Mouse (Mus musculus) forebrain, embryonic 12.5 days (tissue): ENCODE measurements around the gene Zmiz1. TPM values are rescaled to one million over a fixed set of nuclear protein-coding genes. Genes with fewer than 3 reads are reported as not detected.
A peak's percentile ranks its signal among the peaks of the same experiment; 100 is the strongest.

ENCODE experiments used
- ATAC-seq: fragments of 200-750 bp; cut with Nextera tagmentation; 2 replicates; pipeline ENCODE4 v1.8.0; 2017; ENCODE audit warnings: moderate TSS enrichment; ENCODE audit not compliant: low FRiP score
- H3K27ac ChIP-seq: fragments of 300-500 bp; sonication (generic); 2 replicates; pipeline ENCODE4 v1.5.1; 2016; ENCODE audit warnings: mild to moderate bottlenecking
- H3K27me3 ChIP-seq: fragments of 300-500 bp; sonication (generic); 2 replicates; pipeline ENCODE4 v1.6.1; 2016; ENCODE audit warnings: mild to moderate bottlenecking
- H3K36me3 ChIP-seq: fragments of 300-500 bp; sonication (generic); replicated peaks from 2 replicates; pipeline ENCODE4 v1.6.1; 2016; ENCODE audit warnings: mild to moderate bottlenecking
- H3K4me1 ChIP-seq: fragments of 300-500 bp; sonication (generic); 2 replicates; pipeline ENCODE4 v1.6.1; 2016
- H3K4me2 ChIP-seq: fragments of 300-500 bp; sonication (generic); 2 replicates; pipeline ENCODE4 v1.6.1; 2016; ENCODE audit warnings: mild to moderate bottlenecking, moderate library complexity
- H3K4me3 ChIP-seq: fragments of 300-500 bp; sonication (generic); replicated peaks from 2 replicates; pipeline ENCODE4 v1.5.1; 2016; ENCODE audit warnings: mild to moderate bottlenecking
- H3K9ac ChIP-seq: fragments of 300-500 bp; sonication (generic); 2 replicates; pipeline ENCODE4 v1.6.1; 2016; ENCODE audit warnings: mild to moderate bottlenecking
- H3K9me3 ChIP-seq: fragments of 300-500 bp; sonication (generic); 2 replicates; pipeline ENCODE4 v1.6.1; 2016
- WGBS: fragments of 180-500 bp; shearing (Covaris S2); methylation state at CpG from one replicate; pipeline ENCODE4 v1.1.7; 2016; 5-methylcytosine and 5-hydroxymethylcytosine counted together
- microRNA-seq: library from miRNA; unstranded; fragments of <30 nt; microRNA quantifications from one replicate; pipeline ENCODE4, GENCODE M21; 2017
- polyA plus RNA-seq: library from polyadenylated mRNA; unstranded; fragments of >200 nt; fragmentation: Nextera tagmentation; extraction: Ambion mirVana; gene quantifications from 2 replicates; pipeline ENCODE4 v1.2.1, GENCODE M21; 2016

The Zmiz1 gene
- polyA plus RNA-seq, 1 experiment from 2014 or later, result 64.1 TPM

- Histone ChIP-seq H3K36me3 (peaks cover 52% of the 10 kb centered on the region), H3K4me2 (no peak overlapping the region), H3K9me3 (no peaks in the 10 kb centered on the region), H3K27me3 (0 out of 2 replicates have a peak, but pooled peaks cover 3% of the 10 kb centered on the region), H3K27ac (no peak overlapping the region), H3K4me1 (peaks cover 23% of the 10 kb centered on the region), H3K4me3 (no peak overlapping the region), H3K9ac (no peak overlapping the region)
- WGBS, result 70% methylated on average over 2 of the region's 2 CpGs
- no peak for ATAC-seq
Observed at GRCm38 (mm10) chr14:25696356-25696755, 237.4 kb downstream of the Zmiz1 start.

DNA sequence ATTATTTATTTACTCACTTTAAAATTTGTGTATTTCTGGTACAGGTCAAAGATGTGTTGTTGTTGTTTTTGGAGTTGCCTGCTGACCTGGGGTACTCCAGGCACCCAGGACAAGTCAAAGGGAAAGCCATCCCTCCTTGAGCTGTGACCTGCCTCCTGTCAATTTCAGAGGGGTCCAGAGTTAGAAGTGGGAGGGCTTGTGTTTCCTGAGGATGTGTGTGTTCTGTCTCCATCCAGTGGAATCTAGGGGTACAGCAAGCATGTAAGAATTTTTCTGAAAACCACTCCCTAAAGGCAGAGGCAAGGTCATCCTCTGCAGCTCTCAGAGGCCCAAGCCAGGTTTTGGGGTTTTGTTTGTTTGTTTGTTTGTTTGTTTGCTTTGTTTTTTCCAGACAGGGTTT lies 243.0 kb downstream of the Zmiz1 start:
- ATAC-seq, result 0 out of 2 replicates have a peak, but pooled peaks have one; percentile 11

DNA sequence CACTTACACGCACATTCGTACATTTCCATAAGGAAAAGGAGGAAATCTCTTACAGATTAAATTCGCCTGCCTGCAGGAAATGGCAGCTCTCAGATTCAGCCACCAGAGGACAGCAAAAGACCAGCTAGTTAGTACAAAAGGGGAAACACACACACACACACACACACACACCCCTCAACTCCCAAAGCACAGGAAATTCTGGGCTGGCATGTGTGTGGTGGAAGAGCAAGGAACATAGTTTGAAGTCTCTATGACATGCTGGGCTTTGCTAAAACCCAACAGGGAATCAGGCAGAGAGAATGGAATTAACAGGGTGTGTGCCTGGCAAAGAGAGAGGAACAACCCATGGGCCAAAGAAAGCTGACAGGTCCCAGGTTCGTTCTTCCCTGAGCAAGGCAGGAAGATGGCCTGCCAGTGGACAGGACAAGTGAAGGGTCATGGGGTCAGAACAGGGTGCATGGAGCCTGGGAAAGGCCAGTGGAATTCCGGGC lies 248.8 kb downstream of the Zmiz1 start:
- H3K4me2 ChIP-seq, result no peak overlapping the region
- H3K27ac ChIP-seq, result no peak overlapping the region
- H3K27me3 ChIP-seq, result no peaks in the 10 kb centered on the region
- no peak for ATAC-seq
- H3K9me3 ChIP-seq, result no peaks in the 10 kb centered on the region
- H3K9ac ChIP-seq, result no peak overlapping the region
- peaks cover 22% of the 10 kb centered on the region for H3K4me1 ChIP-seq
- H3K36me3 ChIP-seq, result no peaks in the 10 kb centered on the region
- no peak overlapping the region for H3K4me3 ChIP-seq
- WGBS, result 70% methylated on average over 5 of the region's 5 CpGs

More for the DNA sequence above, 243.0 kb downstream of the Zmiz1 start:
- no peak overlapping the region for H3K27ac ChIP-seq
- H3K9ac ChIP-seq, result no peak overlapping the region
- no peak overlapping the region for H3K4me2 ChIP-seq
- H3K27me3 ChIP-seq, result no peaks in the 10 kb centered on the region
- no peak overlapping the region for H3K4me3 ChIP-seq
- peaks cover 40% of the 10 kb centered on the region for H3K36me3 ChIP-seq
- H3K9me3 ChIP-seq, result no peaks in the 10 kb centered on the region
- H3K4me1 ChIP-seq, result no peaks in the 10 kb centered on the region

DNA sequence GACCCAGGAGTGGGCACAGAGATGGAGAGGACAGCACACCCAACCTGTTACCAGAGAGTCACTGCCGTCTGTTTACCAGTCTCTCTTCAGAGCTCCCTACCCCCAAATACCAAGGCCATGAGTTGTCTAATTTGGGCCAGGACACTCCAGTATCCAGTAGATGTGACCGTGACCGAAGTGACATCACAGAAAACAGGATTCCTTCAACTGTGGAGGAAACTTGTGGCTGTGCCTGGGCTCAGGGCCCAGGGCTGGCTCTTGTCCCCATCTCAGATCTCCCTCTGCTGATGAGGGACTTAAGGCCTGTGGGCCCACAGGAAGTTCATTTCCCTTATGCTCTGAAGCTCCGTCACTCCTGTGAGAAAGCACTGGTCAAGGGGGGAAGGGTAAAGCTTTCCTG lies 249.5 kb downstream of the Zmiz1 start:
- Histone ChIP-seq H3K27ac (no peak overlapping the region), H3K4me2 (no peak overlapping the region)
- no peak for ATAC-seq

GRCm38 (mm10) chr14:25708917-25709316 lies 249.9 kb downstream of the Zmiz1 start:
- H3K27ac ChIP-seq, result no peak overlapping the region
- WGBS, result 93% methylated on average over 2 of the region's 2 CpGs
- H3K9me3 ChIP-seq, result no peaks in the 10 kb centered on the region
- H3K4me1 ChIP-seq, result peaks cover 22% of the 10 kb centered on the region
- no peaks in the 10 kb centered on the region for H3K36me3 ChIP-seq
- no peak overlapping the region for H3K9ac ChIP-seq
- H3K4me2 ChIP-seq, result no peak overlapping the region
- H3K4me3 ChIP-seq, result no peak overlapping the region
- H3K27me3 ChIP-seq, result no peaks in the 10 kb centered on the region
- ATAC-seq, result no peak

More for the DNA sequence above, 249.5 kb downstream of the Zmiz1 start:
- Histone ChIP-seq H3K9me3 (no peaks in the 10 kb centered on the region), H3K4me1 (peaks cover 22% of the 10 kb centered on the region), H3K36me3 (no peaks in the 10 kb centered on the region), H3K27me3 (no peaks in the 10 kb centered on the region), H3K4me3 (no peak overlapping the region), H3K9ac (no peak overlapping the region)
- WGBS, result 79% methylated on average over 4 of the region's 4 CpGs

DNA sequence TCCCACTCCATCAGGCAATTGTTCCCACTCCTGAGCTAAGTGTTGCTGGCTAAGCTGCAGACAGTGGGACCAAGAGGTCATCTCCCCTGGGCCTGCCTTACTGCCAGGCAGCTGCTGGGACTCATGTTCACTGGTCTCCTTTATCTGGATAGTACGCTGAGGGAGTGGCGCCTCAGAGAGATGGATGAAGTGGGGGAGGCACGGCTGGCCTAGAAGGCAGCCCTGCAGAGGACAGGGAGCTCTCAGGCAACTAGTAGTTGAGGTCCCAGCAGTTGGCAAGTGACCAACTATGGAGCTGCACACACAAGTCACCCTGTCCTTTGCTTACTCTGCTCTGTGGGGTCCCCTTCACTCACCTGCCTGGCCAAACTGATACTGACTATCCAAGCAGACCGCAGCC lies 251.1 kb downstream of the Zmiz1 start:
- WGBS, result 85% methylated on average over 4 of the region's 4 CpGs
- Histone ChIP-seq H3K27ac (no peak overlapping the region), H3K4me3 (no peak overlapping the region), H3K9ac (no peak overlapping the region), H3K36me3 (no peaks in the 10 kb centered on the region), H3K4me1 (peaks cover 22% of the 10 kb centered on the region), H3K4me2 (no peak overlapping the region), H3K9me3 (no peaks in the 10 kb centered on the region), H3K27me3 (no peaks in the 10 kb centered on the region)
- no peak for ATAC-seq

DNA sequence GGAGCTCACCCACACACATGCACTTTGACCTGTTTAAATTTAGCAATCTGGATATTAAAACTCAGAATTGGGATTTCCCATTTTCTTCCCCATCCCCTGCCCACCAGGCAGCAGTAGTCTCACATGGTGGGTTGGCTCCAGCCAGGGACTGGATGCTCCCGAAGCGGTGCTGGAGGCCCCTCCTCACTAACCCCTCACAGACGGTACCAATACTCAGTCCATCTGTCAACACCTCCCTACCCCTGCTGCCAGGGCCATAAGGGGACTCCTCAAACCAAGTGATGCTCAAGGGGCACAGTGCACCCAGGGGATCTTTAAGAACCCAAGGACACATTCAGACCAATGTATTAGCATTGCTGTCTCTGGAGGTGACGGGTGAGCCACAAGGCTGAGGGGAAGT lies 251.7 kb downstream of the Zmiz1 start:
- Histone ChIP-seq H3K27me3 (no peaks in the 10 kb centered on the region), H3K4me2 (no peak overlapping the region)
- 84% methylated on average over 4 of the region's 4 CpGs for WGBS

GRCm38 (mm10) chr14:25711177-25711576 lies 252.2 kb downstream of the Zmiz1 start:
- H3K9ac ChIP-seq, result no peak overlapping the region
- no peaks in the 10 kb centered on the region for H3K36me3 ChIP-seq
- no peak for ATAC-seq
- no peak overlapping the region for H3K4me3 ChIP-seq
- peaks cover 22% of the 10 kb centered on the region for H3K4me1 ChIP-seq
- no peaks in the 10 kb centered on the region for H3K9me3 ChIP-seq
- no peak overlapping the region for H3K4me2 ChIP-seq
- no peak overlapping the region for H3K27ac ChIP-seq
- WGBS, result 65% methylated on average over 7 of the region's 7 CpGs
- H3K27me3 ChIP-seq, result no peaks in the 10 kb centered on the region

More for the DNA sequence above, 251.7 kb downstream of the Zmiz1 start:
- H3K4me3 ChIP-seq, result no peak overlapping the region
- H3K9ac ChIP-seq, result no peak overlapping the region
- H3K36me3 ChIP-seq, result no peaks in the 10 kb centered on the region
- ATAC-seq, result no peak
- no peak overlapping the region for H3K27ac ChIP-seq
- H3K9me3 ChIP-seq, result no peaks in the 10 kb centered on the region
- peaks cover 22% of the 10 kb centered on the region for H3K4me1 ChIP-seq

- no peaks in the 10 kb centered on the region for H3K27me3 ChIP-seq
- H3K4me3 ChIP-seq, result no peak overlapping the region
- no peak overlapping the region for H3K4me2 ChIP-seq
- 69% methylated on average over 8 of the region's 8 CpGs for WGBS
- H3K9ac ChIP-seq, result no peak overlapping the region
- H3K4me1 ChIP-seq, result peaks cover 22% of the 10 kb centered on the region
- ATAC-seq, result no peak
- no peak overlapping the region for H3K27ac ChIP-seq
- H3K36me3 ChIP-seq, result no peaks in the 10 kb centered on the region
- no peaks in the 10 kb centered on the region for H3K9me3 ChIP-seq
Observed at GRCm38 (mm10) chr14:25711602-25712001, 252.6 kb downstream of the Zmiz1 start.

- H3K27ac ChIP-seq, result no peak overlapping the region
- no peak for ATAC-seq
- no peak overlapping the region for H3K4me2 ChIP-seq
- no peak overlapping the region for H3K9ac ChIP-seq
- H3K4me1 ChIP-seq, result peaks cover 24% of the 10 kb centered on the region
- H3K36me3 ChIP-seq, result no peaks in the 10 kb centered on the region
- WGBS, result 19% methylated on average over 4 of the region's 4 CpGs
- H3K4me3 ChIP-seq, result no peak overlapping the region
- no peaks in the 10 kb centered on the region for H3K27me3 ChIP-seq
- no peaks in the 10 kb centered on the region for H3K9me3 ChIP-seq
Observed at GRCm38 (mm10) chr14:25713443-25713842, 254.5 kb downstream of the Zmiz1 start.

Small RNAs within 50 kb of the gene (microRNA-seq; reads per million reads assigned to microRNA genes)
- 9.7 reads per million, percentile 27 among the genes with 10 or more reads in this experiment for gene Mir3075

Other genes with a start within 250 kb of the Zmiz1 start
- 32.4 and 35.6 TPM in 2 replicates for gene Ppif, start 235.0 kb downstream of the Zmiz1 start, polyA plus RNA-seq